Mouse (Mus musculus): Measurements from ENCODE around the gene Riok1. TPM values are rescaled to one million over a fixed set of nuclear protein-coding genes. Genes with fewer than 3 reads are reported as not detected.

Riok1 gene
- polyA plus RNA-seq, 1 experiment from 2014 or later = 66.8 TPM

- no peaks in the 10 kb centered on the region for H3K36me3 ChIP-seq
- no peak overlapping the region for H3K27ac ChIP-seq
- no peak for ATAC-seq (ENCODE audit: low FRiP score)
- WGBS = 84% methylated on average over 16 of the region's 18 CpGs
- no peaks in the 10 kb centered on the region for H3K27me3 ChIP-seq
- no peak overlapping the region for H3K4me3 ChIP-seq
- no peaks in the 10 kb centered on the region for H3K9me3 ChIP-seq (replicated peaks)
- no peak overlapping the region for H3K4me2 ChIP-seq (replicated peaks)
- no peaks in the 10 kb centered on the region for H3K4me1 ChIP-seq
- H3K9ac ChIP-seq = no peak overlapping the region
These were observed 36.8 kb downstream of the Riok1 start for GRCm38 (mm10) chr13:38073374-38074307.

- no peaks in the 10 kb centered on the region for H3K4me1 ChIP-seq
- H3K4me2 ChIP-seq (replicated peaks) = no peak overlapping the region
- H3K36me3 ChIP-seq = no peaks in the 10 kb centered on the region
- no peaks in the 10 kb centered on the region for H3K27me3 ChIP-seq
- H3K9ac ChIP-seq = no peak overlapping the region
- no peak for ATAC-seq (ENCODE audit: low FRiP score)
- H3K4me3 ChIP-seq = no peak overlapping the region
- H3K9me3 ChIP-seq (replicated peaks) = no peaks in the 10 kb centered on the region
- 68% methylated on average over 5 of the region's 5 CpGs for WGBS
- H3K27ac ChIP-seq = no peak overlapping the region
These were observed 37.6 kb downstream of the Riok1 start for GRCm38 (mm10) chr13:38074404-38074803.

- H3K4me1 ChIP-seq = no peaks in the 10 kb centered on the region
- 26% methylated on average over 11 of the region's 11 CpGs for WGBS
- H3K4me3 ChIP-seq = no peak overlapping the region
- no peaks in the 10 kb centered on the region for H3K27me3 ChIP-seq
- H3K9ac ChIP-seq = no peak overlapping the region
- no peaks in the 10 kb centered on the region for H3K36me3 ChIP-seq
- ATAC-seq (ENCODE audit: low FRiP score) = no peak
- no peaks in the 10 kb centered on the region for H3K9me3 ChIP-seq (replicated peaks)
- H3K27ac ChIP-seq = no peak overlapping the region
- no peak overlapping the region for H3K4me2 ChIP-seq (replicated peaks)
These were observed 40.3 kb downstream of the Riok1 start for GRCm38 (mm10) chr13:38077113-38077512.

DNA sequence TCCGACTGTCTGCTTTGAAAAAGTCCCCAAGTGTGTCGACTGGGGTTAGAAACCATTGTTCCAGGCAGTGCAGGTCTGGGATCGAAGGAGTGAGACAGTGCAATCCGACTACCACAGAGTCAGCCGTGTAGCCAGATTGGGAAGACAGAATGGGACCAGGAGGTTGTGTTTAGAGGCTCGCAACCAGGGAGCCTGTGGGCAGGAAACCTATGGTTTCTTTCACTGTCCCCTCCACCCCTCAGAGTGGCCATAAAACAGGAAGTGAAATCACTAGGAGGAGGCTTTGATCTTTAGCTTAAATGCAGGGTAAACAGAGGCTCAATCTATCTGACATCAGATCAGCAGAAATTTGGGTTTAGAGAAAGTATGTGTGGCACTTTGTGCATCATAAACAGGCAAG is 42.0 kb downstream of the Riok1 start:
- H3K4me2 ChIP-seq (replicated peaks) = no peak overlapping the region
- H3K4me1 ChIP-seq = no peaks in the 10 kb centered on the region
- H3K27me3 ChIP-seq = no peaks in the 10 kb centered on the region
- no peaks in the 10 kb centered on the region for H3K9me3 ChIP-seq (replicated peaks)
- no peak for ATAC-seq (ENCODE audit: low FRiP score)
- WGBS = 61% methylated on average over 6 of the region's 6 CpGs
- no peak overlapping the region for H3K9ac ChIP-seq
- no peak overlapping the region for H3K27ac ChIP-seq
- no peak overlapping the region for H3K4me3 ChIP-seq
- no peaks in the 10 kb centered on the region for H3K36me3 ChIP-seq

- Histone ChIP-seq H3K4me3 (no peak overlapping the region), H3K9ac (no peak overlapping the region), H3K4me2 (replicated peaks) (no peak overlapping the region), H3K9me3 (replicated peaks) (no peaks in the 10 kb centered on the region), H3K27me3 (no peaks in the 10 kb centered on the region), H3K36me3 (no peaks in the 10 kb centered on the region), H3K4me1 (no peaks in the 10 kb centered on the region), H3K27ac (no peak overlapping the region)
- 79% methylated on average over 5 of the region's 5 CpGs for WGBS
- ATAC-seq (ENCODE audit: low FRiP score) = no peak
These were observed 42.6 kb downstream of the Riok1 start for GRCm38 (mm10) chr13:38079366-38079765.

GRCm38 (mm10) chr13:38080014-38080413 is 43.2 kb downstream of the Riok1 start:
- Histone ChIP-seq H3K4me2 (replicated peaks) (no peak overlapping the region), H3K4me1 (no peaks in the 10 kb centered on the region), H3K36me3 (no peaks in the 10 kb centered on the region), H3K9ac (no peak overlapping the region), H3K27me3 (no peaks in the 10 kb centered on the region), H3K27ac (no peak overlapping the region), H3K9me3 (replicated peaks) (no peaks in the 10 kb centered on the region), H3K4me3 (no peak overlapping the region)
- ATAC-seq (ENCODE audit: low FRiP score) = no peak
- 59% methylated on average over 9 of the region's 9 CpGs for WGBS

- no peaks in the 10 kb centered on the region for H3K9me3 ChIP-seq (replicated peaks)
- H3K9ac ChIP-seq = no peak overlapping the region
- H3K4me1 ChIP-seq = no peaks in the 10 kb centered on the region
- H3K4me3 ChIP-seq = no peak overlapping the region
- H3K27me3 ChIP-seq = no peaks in the 10 kb centered on the region
- no peaks in the 10 kb centered on the region for H3K36me3 ChIP-seq
- no peak overlapping the region for H3K4me2 ChIP-seq (replicated peaks)
- no peak for ATAC-seq (ENCODE audit: low FRiP score)
- WGBS = 82% methylated on average over 14 of the region's 14 CpGs
- H3K27ac ChIP-seq = no peak overlapping the region
These were observed 43.9 kb downstream of the Riok1 start for GRCm38 (mm10) chr13:38080725-38081124.

GRCm38 (mm10) chr13:38081161-38081560 is 44.4 kb downstream of the Riok1 start:
- WGBS = 85% methylated on average over 7 of the region's 7 CpGs
- H3K27me3 ChIP-seq = no peaks in the 10 kb centered on the region
- ATAC-seq (ENCODE audit: low FRiP score) = no peak

GRCm38 (mm10) chr13:38086711-38087110 is 49.9 kb downstream of the Riok1 start:
- no peaks in the 10 kb centered on the region for H3K36me3 ChIP-seq
- no peak overlapping the region for H3K27ac ChIP-seq
- 72% methylated on average over 3 of the region's 3 CpGs for WGBS
- no peaks in the 10 kb centered on the region for H3K9me3 ChIP-seq (replicated peaks)
- no peak overlapping the region for H3K9ac ChIP-seq
- no peak for ATAC-seq (ENCODE audit: low FRiP score)
- H3K4me3 ChIP-seq = no peak overlapping the region
- H3K4me2 ChIP-seq (replicated peaks) = no peak overlapping the region
- no peaks in the 10 kb centered on the region for H3K4me1 ChIP-seq
- no peaks in the 10 kb centered on the region for H3K27me3 ChIP-seq

More at GRCm38 (mm10) chr13:38081161-38081560, 44.4 kb downstream of the Riok1 start:
- no peaks in the 10 kb centered on the region for H3K9me3 ChIP-seq (replicated peaks)
- H3K27ac ChIP-seq = no peak overlapping the region
- H3K36me3 ChIP-seq = no peaks in the 10 kb centered on the region
- no peak overlapping the region for H3K9ac ChIP-seq
- no peak overlapping the region for H3K4me3 ChIP-seq
- H3K4me1 ChIP-seq = no peaks in the 10 kb centered on the region
- no peak overlapping the region for H3K4me2 ChIP-seq (replicated peaks)

GRCm38 (mm10) chr13:38088008-38088407 is 51.2 kb downstream of the Riok1 start:
- Histone ChIP-seq H3K27me3 (no peaks in the 10 kb centered on the region), H3K9ac (no peak overlapping the region), H3K4me2 (replicated peaks) (no peak overlapping the region), H3K27ac (no peak overlapping the region), H3K36me3 (no peaks in the 10 kb centered on the region), H3K4me1 (no peaks in the 10 kb centered on the region), H3K9me3 (replicated peaks) (no peaks in the 10 kb centered on the region), H3K4me3 (no peak overlapping the region)
- no peak for ATAC-seq (ENCODE audit: low FRiP score)
- 78% methylated on average over 3 of the region's 3 CpGs for WGBS

DNA sequence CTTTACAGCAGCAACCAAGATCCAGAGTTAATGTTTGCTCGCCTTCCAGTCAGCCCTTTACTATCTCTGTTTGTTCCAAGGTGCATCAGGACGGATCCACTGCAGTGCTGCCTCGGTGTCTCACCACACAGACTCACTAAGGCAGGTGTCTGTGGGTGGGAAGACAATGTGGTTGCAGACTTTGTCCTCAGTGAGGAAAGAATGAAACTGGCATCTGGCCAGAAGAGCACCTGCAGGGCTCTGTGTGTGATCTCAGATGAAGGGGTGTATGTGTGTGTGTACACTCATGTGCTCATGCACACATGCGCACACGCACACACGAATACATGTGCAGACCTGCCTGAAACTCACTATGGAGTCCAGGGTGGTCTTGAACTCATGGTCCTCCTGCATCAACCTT is 52.7 kb downstream of the Riok1 start:
- no peak for ATAC-seq (ENCODE audit: low FRiP score)
- H3K36me3 ChIP-seq = no peaks in the 10 kb centered on the region
- no peaks in the 10 kb centered on the region for H3K4me1 ChIP-seq
- no peaks in the 10 kb centered on the region for H3K27me3 ChIP-seq
- H3K9me3 ChIP-seq (replicated peaks) = no peaks in the 10 kb centered on the region
- H3K4me2 ChIP-seq (replicated peaks) = no peak overlapping the region
- H3K4me3 ChIP-seq = no peak overlapping the region
- no peak overlapping the region for H3K27ac ChIP-seq
- no peak overlapping the region for H3K9ac ChIP-seq
- WGBS = 86% methylated on average over 6 of the region's 6 CpGs

- 63% methylated on average over 4 of the region's 4 CpGs for WGBS
- no peak overlapping the region for H3K9ac ChIP-seq
- H3K27me3 ChIP-seq = no peaks in the 10 kb centered on the region
- no peaks in the 10 kb centered on the region for H3K9me3 ChIP-seq (replicated peaks)
- H3K4me3 ChIP-seq = no peak overlapping the region
- H3K4me1 ChIP-seq = no peaks in the 10 kb centered on the region
- no peak overlapping the region for H3K4me2 ChIP-seq (replicated peaks)
- ATAC-seq (ENCODE audit: low FRiP score) = no peak
- no peaks in the 10 kb centered on the region for H3K36me3 ChIP-seq
- no peak overlapping the region for H3K27ac ChIP-seq
These were observed 53.1 kb downstream of the Riok1 start for GRCm38 (mm10) chr13:38089871-38090270.

DNA sequence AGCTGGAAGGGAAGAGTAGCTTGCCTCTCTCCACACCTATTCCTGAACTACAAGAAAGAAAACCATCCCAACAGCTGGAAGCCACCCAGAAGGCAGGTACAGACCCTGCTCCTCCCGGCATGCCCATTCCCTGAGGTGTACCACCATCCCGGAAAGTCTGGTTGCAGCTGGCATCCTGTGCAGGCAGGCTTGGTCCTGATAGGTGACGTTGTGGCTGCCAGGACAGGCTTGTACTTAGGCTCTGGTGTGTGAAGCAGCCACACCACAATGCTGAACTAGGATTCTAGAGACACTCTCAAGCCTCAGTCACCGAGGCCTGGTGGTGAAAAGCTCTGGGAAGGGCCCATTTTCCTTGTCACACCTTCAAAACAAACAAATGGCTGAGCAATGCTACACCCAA is 59.4 kb downstream of the Riok1 start:
- no peak for ATAC-seq (ENCODE audit: low FRiP score)
- no peaks in the 10 kb centered on the region for H3K9me3 ChIP-seq (replicated peaks)

More for the DNA sequence above, 59.4 kb downstream of the Riok1 start:
- Histone ChIP-seq H3K4me2 (replicated peaks) (no peak overlapping the region), H3K27me3 (no peaks in the 10 kb centered on the region), H3K9ac (no peak overlapping the region), H3K4me3 (no peak overlapping the region), H3K27ac (no peak overlapping the region), H3K4me1 (no peaks in the 10 kb centered on the region), H3K36me3 (no peaks in the 10 kb centered on the region)
- 73% methylated on average over 4 of the region's 4 CpGs for WGBS

All from hindbrain, embryonic 12.5 days (tissue).